Mouse (Mus musculus) effector memory CD4-positive, alpha-beta T cell, adult 7 months (primary cell): ENCODE measurements around the gene Lcn10. TPM values are rescaled to one million over a fixed set of nuclear protein-coding genes. Genes with fewer than 3 reads are reported as not detected.

Source experiments
- polyA plus RNA-seq: library from polyadenylated mRNA; unstranded; fragments of 100-300 nt; shearing (Covaris generic); gene quantifications from one replicate; pipeline ENCODE4 v1.2.1, GENCODE M21; 2017

Gene Lcn10
- 0.46 TPM for polyA plus RNA-seq

GRCm38 (mm10) chr2:25682426-25682825 lies at the start of gene Lcn10:
Lcn10 (plus strand) TSS chr2:25682726.

GRCm38 (mm10) chr2:25652902-25653301 lies 29.6 kb upstream of the Lcn10 start, which contains the start of gene Lcn8:
Lcn8 (plus strand) TSS chr2:25653120.

GRCm38 (mm10) chr2:25657652-25658051 lies 24.9 kb upstream of the Lcn10 start, which contains the start of gene Lcn5:
Lcn5 (plus strand) TSS chr2:25657952.

GRCm38 (mm10) chr2:25676486-25676885 lies 6.0 kb upstream of the Lcn10 start, which contains the start of gene Lcn6:
Lcn6 (plus strand) TSS chr2:25676786.

GRCm38 (mm10) chr2:25699743-25700142 lies 17.2 kb downstream of the Lcn10 start, which contains the start of gene Obp2a:
Obp2a (plus strand) TSS chr2:25700043.

GRCm38 (mm10) chr2:25706643-25707481 lies 24.3 kb downstream of the Lcn10 start, which contains the start of gene Bmyc:
Bmyc (plus strand) TSS chr2:25706739.

Other genes starting within 250 kb of the Lcn10 start
- 1.0 TPM for gene Clic3, start 225.9 kb upstream of the Lcn10 start, polyA plus RNA-seq
- 50.2 TPM for gene Paxx, start 221.6 kb upstream of the Lcn10 start, polyA plus RNA-seq
- not detected for gene Ptgds, start 212.7 kb upstream of the Lcn10 start, polyA plus RNA-seq
- gene Lcn12, start 188.8 kb upstream of the Lcn10 start, polyA plus RNA-seq = not detected
- 71.7 TPM for gene Fbxw5, start 182.0 kb upstream of the Lcn10 start, polyA plus RNA-seq
- gene C8g, start 181.0 kb upstream of the Lcn10 start, polyA plus RNA-seq = 4.6 TPM
- 81.5 TPM for gene Traf2, start 135.8 kb upstream of the Lcn10 start, polyA plus RNA-seq
- 237 TPM for gene Edf1, start 124.9 kb upstream of the Lcn10 start, polyA plus RNA-seq
- gene Mamdc4, start 107.9 kb upstream of the Lcn10 start, polyA plus RNA-seq = 1.4 TPM
- gene Phpt1, start 107.5 kb upstream of the Lcn10 start, polyA plus RNA-seq = 49.8 TPM
- 1.1 TPM for gene Ajm1, start 101.0 kb upstream of the Lcn10 start, polyA plus RNA-seq
- gene Rabl6, start 74.2 kb upstream of the Lcn10 start, polyA plus RNA-seq = 33.1 TPM
- 0.22 TPM for gene Ccdc183, start 65.0 kb upstream of the Lcn10 start, polyA plus RNA-seq
- gene Tmem141, start 60.7 kb upstream of the Lcn10 start, polyA plus RNA-seq = 4.9 TPM
- gene Fcna, start 54.7 kb upstream of the Lcn10 start, polyA plus RNA-seq = not detected
- not detected for gene Lcn8, start 29.6 kb upstream of the Lcn10 start, polyA plus RNA-seq
- gene Lcn5, start 24.8 kb upstream of the Lcn10 start, polyA plus RNA-seq = not detected
- not detected for gene Lcn6, start 5.9 kb upstream of the Lcn10 start, polyA plus RNA-seq
- not detected for gene Obp2a, start 17.3 kb downstream of the Lcn10 start, polyA plus RNA-seq
- gene Bmyc, start 24.0 kb downstream of the Lcn10 start, polyA plus RNA-seq = 23.6 TPM
- not detected for gene Obp2b, start 54.3 kb downstream of the Lcn10 start, polyA plus RNA-seq
- not detected for gene Lcn3, start 82.8 kb downstream of the Lcn10 start, polyA plus RNA-seq
- not detected for gene Lcn11, start 94.3 kb downstream of the Lcn10 start, polyA plus RNA-seq
- gene Gm13539, start 99.5 kb downstream of the Lcn10 start, polyA plus RNA-seq = not detected
- gene Glt6d1, start 133.1 kb downstream of the Lcn10 start, polyA plus RNA-seq = 0.73 TPM
- not detected for gene Lcn9, start 140.4 kb downstream of the Lcn10 start, polyA plus RNA-seq
- gene Sohlh1, start 164.5 kb downstream of the Lcn10 start, polyA plus RNA-seq = not detected
- 0.15 TPM for gene Kcnt1, start 181.0 kb downstream of the Lcn10 start, polyA plus RNA-seq